Mouse (Mus musculus) spleen, postnatal 36 days (tissue): Measurements from ENCODE around the gene Myof.

Experiments
- DNase-seq, 2 experiments: peaks; one replicate each; pipeline ENCODE4 v3.0.0; 2022; ENCODE audit warnings: low spot score in 2 of 2, mixed read lengths in 1 of 2

Myof gene

DNA sequence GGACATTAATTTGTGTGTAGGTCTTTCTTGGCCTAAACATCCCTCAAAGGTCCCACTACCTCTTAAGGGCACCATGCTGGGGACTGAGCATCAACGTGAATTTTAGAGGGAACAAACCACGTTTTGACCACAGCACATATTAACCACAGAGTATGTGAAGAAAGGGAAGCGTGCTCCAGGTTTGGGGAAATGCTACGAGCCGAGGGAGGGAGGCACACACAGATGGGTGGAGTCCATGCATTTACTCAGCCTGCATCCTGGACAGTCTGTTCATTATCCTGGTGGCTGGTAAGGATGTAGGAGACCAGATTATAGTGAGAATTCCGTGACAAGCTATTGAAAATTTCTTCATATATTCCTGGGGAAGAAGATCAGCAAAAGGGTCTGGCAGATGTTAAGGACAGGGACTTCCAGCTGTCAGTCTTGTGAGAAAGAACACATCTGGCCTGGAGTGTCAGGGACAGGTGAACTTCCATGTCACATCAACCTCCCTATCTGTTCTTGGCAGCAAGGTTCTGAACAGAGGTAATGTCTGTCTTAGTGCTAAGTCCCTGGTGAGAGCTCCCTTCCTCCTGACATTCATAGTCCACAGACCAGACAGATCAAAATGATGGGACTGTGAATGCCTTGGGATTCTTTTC, 166.7 kb downstream of the Myof start:
- no peak for DNase-seq

DNA sequence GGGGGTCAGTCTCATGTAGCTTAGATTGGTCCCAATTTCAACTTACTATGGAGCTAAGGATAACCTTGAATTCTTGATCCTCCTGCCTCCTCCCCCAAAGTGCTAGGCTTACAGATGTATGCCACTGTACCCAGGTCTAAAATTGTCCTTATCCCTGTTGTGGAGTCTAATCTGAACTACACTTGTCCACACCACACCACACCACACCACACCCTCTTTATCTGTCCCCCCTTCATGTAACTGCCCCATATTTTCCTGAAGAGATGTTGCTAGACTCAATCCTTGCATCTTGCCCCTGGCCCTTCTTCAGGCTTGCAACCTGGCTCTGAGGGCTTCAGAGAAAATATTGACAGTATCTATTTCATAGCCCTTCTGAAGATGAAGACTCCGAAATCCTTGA, 169.9 kb downstream of the Myof start:
- DNase-seq, result no peak

DNA sequence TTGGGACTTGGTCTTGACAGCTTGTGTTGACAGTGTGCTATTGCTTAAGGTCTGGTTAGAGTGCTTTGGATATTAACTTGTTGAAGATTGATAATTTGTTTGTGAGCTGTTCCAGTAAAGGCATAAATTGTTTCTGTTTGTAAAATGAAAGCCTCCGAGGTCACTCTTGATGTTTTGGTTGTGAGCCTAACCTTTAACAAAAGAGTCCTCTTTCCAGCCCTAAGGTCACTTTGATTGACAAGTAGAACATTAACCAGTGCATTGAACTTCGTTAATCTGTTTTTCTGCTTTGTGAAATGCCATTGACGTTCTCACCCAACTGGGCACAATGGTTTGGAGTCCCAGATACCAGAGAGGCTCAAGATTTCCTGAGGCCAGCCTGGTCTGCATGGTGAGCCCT, 175.8 kb downstream of the Myof start:
- DNase-seq, result no peak

DNA sequence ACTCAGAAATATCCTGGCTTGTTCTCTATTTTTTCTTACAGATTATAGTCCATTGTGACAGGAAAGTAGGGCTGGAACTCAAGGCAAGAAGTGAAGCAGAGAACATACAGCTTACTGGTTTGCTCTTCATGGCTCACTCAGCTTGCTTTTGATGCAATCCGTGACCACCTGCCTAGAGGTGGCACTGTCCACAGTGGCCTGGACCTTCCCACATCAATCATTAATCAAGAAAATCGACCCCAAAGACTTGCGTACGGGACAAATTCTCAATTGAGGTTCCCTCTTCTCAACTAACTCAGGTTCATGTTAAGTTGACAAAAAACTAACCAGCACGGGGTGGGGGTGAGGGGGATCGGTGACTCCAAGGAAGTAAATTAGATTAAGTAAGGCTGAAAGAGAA, 176.4 kb downstream of the Myof start:
- no peak for DNase-seq

DNA sequence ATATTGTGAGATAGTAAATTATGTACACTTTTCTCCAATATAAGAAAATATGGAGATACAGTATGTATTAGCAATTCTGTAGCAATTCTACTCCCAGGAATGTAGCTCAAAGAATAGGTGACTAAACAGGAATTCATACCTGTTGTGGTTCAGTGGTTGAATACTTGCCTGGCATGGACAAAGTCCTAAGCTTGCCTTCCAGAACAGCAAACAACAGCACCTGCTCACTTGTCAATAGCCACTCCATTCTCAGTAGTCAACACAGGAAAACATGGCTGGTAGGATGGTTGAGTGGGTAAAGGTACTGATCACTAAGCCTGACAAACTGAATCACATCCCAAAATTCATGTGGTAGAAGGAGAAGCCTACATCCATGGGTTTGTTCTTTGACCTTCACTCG, 182.2 kb downstream of the Myof start:
- no peak for DNase-seq

DNA sequence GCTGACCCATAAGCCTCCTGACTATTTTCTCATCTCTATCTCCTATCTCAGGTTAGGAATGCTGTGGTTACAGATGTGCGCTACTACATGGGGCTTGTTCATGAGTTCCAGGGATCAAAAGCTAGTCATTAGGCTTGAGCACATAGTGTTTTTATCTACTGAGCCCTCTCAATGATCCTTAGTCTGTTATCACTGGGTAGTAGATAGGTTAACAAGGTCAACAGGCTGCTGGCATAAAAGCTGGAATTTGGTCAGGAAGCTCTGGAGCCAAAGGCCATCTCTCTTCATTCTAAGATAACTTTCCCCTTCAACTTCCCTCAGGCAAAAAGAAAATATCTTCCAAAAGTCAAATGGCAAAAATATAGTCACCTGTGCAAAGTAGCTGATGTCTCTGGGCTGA, 183.1 kb downstream of the Myof start:
- DNase-seq, result no peak

DNA sequence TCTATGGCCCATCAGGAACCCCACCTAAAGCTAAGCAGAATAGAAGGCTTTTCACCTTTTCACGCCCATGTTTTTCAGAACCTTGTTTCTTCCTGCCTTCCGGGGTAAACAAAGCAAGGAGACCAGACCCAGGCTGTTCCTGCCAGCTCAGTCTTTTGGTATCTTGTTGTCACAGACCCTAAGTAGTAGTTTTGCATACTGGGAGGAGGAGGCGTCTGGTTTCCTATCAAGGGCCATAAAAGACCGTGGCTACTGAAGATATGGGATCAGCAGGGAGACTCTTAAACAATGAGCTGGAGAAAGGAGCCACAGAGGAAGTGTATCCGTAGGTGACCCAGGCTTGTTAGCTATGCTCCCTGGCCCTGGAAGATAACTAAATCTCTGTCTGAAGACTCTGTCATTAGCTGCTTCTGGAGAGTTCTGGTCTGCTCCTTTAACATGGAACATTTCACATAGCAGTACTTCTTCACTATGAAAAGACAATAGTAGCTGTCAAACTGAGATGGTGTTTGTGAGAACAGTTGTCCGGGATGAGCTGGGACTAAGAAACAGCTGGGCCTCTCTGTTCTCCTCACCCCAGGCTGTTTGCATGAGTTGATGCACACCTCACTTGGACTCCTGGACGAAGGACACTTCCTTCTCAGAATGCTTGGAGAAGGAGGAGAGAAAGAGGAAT, 184.8 kb downstream of the Myof start:
- no peak for DNase-seq

DNA sequence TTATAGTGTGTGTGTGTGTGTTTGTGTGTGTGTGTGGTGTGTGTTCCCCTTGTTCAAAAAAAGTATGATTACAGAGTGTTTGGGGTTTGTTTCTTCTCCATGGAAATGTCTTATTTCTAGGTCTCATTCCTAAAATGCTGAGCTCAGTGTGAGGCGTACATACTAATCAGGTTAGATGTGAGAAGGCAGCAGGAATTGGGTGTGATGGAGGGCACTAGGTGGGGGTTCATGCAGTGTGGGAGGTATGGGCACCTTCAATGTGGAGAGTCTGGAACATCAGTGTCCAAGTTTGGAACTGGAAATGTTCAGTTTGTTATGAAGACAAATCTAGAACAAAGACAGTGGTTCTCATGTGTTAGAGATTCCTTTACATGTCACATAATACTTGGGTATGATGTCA, 191.3 kb downstream of the Myof start:
- no peak for DNase-seq

DNA sequence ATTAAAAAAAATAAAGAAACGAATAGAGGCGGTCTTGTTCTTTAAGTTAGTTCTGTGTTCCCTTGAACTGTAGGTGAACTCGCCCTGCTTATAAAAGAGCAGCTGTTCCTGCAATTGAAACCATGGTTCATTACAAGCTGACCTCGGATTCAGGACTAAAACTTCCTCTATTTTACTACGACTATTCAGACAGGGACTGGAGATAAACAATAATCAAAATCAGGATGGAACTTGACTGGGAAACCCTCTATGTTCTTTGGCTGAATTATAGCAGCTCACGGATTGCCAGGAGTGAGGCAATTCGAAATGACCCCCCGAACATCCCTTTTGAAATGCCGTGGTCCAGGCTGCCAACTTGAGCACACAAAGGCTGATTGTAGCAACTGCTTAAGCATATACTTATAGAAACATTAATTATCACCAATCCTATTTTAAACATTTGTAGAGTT, 191.8 kb downstream of the Myof start:
- DNase-seq, result no peak
